Mouse (Mus musculus): Measurements from ENCODE around the gene Brpf1. TPM values are rescaled to one million over a fixed set of nuclear protein-coding genes. Genes with fewer than 3 reads are reported as not detected.

Gene Brpf1
- total RNA-seq, 2 experiments from 2014 or later, result 12.7 to 15.8 TPM

- no peak for DNase-seq (ENCODE audit: low spot score)
- intact Hi-C loops (cut with DNase I), result no loop called here
Measured at GRCm38 (mm10) chr6:113346897-113347296, 40.0 kb downstream of the Brpf1 start.

- intact Hi-C loops (cut with DNase I), result no loop called here
Measured at GRCm38 (mm10) chr6:113350538-113350937, 43.6 kb downstream of the Brpf1 start.

DNA sequence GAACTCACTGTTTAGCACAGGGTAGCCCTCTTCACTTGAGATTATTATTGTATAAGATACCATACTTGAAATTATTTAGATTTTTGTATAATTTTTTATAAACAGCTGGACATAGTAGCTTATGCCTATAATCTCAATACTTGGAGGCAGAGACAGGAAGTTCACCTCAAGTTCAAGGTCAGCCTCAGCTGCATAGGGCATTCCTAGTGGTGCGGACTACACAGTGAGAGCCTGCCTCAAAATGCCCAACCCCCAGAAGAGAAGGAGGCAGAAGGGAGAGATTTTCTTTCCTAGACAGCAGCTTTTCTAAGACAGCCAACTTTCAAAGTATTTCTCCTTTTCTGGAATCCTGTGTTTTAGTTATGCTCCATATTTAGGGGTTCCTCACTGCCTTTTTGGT, 44.2 kb downstream of the Brpf1 start:
- intact Hi-C loops (cut with DNase I), result no loop called here

More at GRCm38 (mm10) chr6:113350538-113350937, 43.6 kb downstream of the Brpf1 start:
- DNase-seq (ENCODE audit: low spot score), result no peak

GRCm38 (mm10) chr6:113351653-113352052, 44.7 kb downstream of the Brpf1 start:
- no peak for DNase-seq (ENCODE audit: low spot score)
- intact Hi-C loops (cut with DNase I), result no loop called here

More for the DNA sequence above, 44.2 kb downstream of the Brpf1 start:
- no peak for DNase-seq (ENCODE audit: low spot score)

GRCm38 (mm10) chr6:113352820-113353219, 45.9 kb downstream of the Brpf1 start:
- intact Hi-C loops (cut with DNase I), result no loop called here
- no peak for DNase-seq (ENCODE audit: low spot score)

DNA sequence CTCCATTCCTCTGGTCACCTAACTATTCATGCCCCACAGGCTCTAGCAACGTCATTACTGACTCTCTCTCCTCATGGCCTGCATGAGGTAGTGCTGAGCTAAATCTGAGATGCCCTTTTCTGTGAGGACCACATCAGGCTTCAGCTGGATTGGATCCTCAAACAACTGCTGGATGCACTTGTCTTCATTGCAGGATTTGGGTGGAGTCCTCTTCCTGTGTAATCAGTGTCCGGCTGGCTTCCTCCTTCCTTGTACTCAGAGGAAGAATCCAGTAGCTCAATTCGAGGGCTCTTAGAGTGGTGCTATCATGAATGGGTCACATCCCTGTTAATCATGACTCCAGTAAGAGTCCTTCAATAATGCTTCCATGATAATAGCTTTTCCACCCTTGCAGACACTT, 46.8 kb downstream of the Brpf1 start:
- intact Hi-C loops (cut with DNase I), result no loop called here
- DNase-seq (ENCODE audit: low spot score), result no peak

- intact Hi-C loops (cut with DNase I), result no loop called here
- DNase-seq (ENCODE audit: low spot score), result no peak
Measured at GRCm38 (mm10) chr6:113361476-113361875, 54.5 kb downstream of the Brpf1 start.

DNA sequence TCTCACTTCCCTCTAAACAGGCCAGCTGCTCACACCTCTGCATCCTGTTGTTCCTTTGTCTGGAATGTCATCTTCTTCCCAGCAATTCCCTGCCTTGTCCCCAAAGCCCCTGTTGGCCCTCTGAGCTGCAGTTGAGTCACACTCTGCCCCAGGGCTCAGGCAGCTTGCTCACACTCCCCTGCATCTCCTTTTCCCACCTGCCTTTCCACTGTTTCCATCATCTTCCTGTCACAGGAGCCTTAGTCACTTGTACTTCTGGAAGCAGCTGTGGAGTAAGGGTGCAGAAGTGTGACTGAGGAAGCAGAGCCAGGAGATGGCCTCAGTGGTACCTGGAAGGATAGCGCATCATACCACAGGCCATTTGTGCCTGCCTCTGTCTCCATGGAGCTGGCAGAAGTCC, 55.3 kb downstream of the Brpf1 start:
- intact Hi-C loops (cut with DNase I), result no loop called here
- no peak for DNase-seq (ENCODE audit: low spot score)

DNA sequence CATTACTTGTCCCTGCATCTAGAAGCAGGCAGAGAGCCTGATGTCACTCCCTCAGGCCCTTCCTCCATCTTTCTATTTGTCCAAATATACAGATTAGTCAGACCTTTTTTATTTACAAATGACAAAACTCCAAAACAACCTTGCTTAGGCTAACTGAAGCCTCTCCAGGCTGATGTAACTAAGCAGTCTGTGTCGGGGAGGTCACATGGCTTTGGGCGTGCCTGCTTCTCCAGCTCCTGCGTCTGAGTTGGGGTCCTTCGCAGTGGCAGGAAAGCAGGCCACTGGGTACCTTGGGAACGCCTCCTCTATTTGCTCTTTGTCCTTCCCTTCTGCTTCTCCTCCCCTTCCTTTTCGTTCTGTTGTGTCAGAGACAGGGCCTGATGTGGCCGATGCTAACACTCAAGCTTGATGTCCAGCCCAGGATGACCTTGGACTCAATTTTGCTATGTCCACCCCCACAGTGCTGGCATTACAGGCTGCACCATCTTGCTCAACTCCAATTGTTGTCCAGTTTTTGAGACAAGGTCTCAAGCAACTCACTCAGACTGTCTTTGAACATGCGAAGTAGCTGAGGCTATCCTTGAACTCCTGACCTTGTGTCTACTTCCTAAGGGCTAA, 57.7 kb downstream of the Brpf1 start:
- no peak for DNase-seq (ENCODE audit: low spot score)
- intact Hi-C loops (cut with DNase I), result no loop called here

DNA sequence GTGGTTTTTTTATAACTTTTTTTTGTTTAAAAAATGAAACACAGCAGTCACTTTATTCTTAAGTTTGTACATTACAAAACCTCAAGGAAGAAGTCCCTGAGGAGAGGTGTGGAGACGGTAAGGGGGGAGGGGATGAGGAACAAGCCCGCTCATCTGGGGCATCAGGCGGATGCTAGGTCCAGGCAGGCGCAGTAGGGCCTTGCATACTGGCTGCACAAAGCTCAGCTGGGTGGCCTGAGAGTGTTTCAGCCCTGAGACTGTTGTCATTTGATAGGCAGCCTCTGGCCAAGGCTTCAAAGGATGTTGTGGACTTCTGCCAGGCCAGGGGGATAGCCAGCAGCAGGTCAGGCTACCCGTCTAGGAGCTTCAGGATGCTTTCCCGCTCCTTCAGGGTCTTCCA, 59.7 kb downstream of the Brpf1 start:
- intact Hi-C loops (cut with DNase I), result no loop called here
- no peak for DNase-seq (ENCODE audit: low spot score)

- intact Hi-C loops (cut with DNase I), result no loop called here
- DNase-seq (ENCODE audit: low spot score), result no peak
Measured at GRCm38 (mm10) chr6:113367574-113367973, 60.6 kb downstream of the Brpf1 start.

DNA sequence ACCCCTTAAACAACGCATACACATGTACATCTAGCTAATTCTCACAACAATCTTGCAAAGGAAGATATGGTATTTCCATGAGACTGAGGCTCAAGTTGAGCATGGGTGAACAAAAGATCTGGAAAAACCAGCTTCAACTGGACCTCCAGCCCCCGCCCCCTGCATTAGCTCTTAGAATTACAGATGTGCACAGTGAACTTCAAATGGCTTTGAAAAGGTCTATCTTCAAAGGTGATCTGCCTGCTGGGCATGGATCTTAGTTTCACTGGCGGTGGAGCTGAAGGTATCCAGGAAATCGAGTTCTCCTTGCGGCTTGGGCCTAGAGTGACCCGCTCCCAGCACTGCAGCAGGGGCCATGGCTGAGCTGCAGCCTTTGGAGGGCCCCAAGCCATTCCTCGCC, 61.2 kb downstream of the Brpf1 start:
- intact Hi-C loops (cut with DNase I), result no loop called here
- DNase-seq (ENCODE audit: low spot score), result no peak

DNA sequence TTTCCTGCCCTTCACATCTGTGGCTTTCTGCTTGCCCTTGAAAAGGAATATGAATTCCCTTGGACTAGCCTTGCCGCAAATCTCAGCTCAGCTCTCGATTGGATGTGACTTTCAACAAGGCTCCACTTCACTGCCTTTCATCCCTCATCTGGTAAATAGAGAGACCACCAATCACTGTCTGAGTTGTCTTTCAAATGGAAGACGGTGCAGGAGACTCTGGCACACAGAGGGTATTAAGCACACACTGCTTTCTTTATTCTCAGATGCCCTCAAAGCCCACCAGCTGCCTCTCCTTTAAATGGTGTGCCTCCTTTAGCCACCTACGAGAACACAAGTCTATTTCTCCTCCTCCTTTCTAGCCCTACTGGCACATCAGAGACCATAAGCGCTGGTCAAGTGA, 61.6 kb downstream of the Brpf1 start:
- no peak for DNase-seq (ENCODE audit: low spot score)
- intact Hi-C loops (cut with DNase I), result no loop called here

DNA sequence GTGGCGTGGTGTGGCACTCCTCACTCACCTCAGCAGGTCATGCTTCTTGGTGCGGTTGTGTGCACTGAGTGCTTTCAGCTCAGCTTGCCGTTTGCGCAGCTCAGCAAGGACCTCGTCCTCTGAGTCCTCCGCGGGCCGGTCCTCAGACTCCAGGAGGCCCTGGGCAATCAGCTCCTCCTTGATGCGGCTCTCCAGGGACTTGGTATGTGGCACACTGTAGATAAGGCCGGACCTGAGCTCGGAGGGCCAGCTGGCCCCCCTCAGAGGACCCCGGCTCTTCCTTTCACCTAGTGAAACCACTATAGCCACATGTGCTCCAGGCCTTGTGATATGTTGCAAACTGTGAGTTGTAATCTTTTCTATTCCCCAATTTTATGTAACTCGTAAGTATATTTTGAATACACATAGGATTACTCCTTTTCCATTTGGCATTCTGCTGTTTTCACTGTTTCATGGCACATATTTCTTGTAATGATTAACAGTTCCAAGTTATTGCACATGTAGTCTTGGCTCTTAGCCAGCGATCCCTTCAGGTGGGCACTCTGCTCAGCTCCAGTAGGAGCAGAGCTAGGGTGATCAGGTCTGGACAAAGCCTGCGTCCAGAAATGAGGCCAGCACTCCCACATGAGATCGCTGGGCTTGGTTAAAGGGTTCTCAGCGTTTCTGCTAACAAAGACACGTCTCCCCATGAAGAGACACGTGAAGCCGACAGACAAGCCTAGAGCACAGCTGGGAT, 63.4 kb downstream of the Brpf1 start:
- intact Hi-C loops (cut with DNase I), result no loop called here

DNA sequence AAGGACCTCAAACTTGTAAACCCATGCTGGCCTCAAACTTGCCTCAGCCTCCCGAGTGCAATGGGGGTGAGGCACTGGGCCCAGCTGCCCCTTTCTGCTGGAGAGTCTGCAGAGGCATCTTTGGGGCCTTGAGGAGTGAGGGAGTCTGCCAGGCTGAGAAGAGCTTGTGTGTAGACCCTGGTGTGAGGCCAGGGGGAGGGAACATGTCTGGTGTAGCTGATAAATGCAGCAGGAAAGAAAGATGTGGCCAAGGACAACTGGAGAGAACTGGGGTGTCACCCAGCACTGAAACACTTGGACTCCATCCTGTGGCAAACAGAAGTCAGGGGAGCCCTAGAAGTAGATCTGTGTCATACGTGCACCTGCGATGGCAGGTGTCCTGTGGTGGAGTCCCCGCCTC, 66.6 kb downstream of the Brpf1 start:
- intact Hi-C loops (cut with DNase I), result no loop called here
- no peak for DNase-seq (ENCODE audit: low spot score)

More for the DNA sequence above, 63.4 kb downstream of the Brpf1 start:
- no peak for DNase-seq (ENCODE audit: low spot score)

Other genes with a start within 250 kb of the Brpf1 start
- gene Setd5, start 229.8 kb upstream of the Brpf1 start, total RNA-seq (2021), result 10 to 100 TPM; 34.4 to 41.1 TPM
- under 1 TPM; 0.29 to 0.34 TPM for gene Lhfpl4, start 111.8 kb upstream of the Brpf1 start, total RNA-seq (2021)
- gene Mtmr14, start 69.3 kb upstream of the Brpf1 start, total RNA-seq (2021), result 10 to 100 TPM; 13.1 to 15.4 TPM
- not detected for gene Cpne9, start 24.8 kb upstream of the Brpf1 start, total RNA-seq (2021)
- gene Ogg1, start 19.8 kb downstream of the Brpf1 start, total RNA-seq (2021), result 1 to 10 TPM; 4.4 to 4.8 TPM
- gene Camk1, start 36.8 kb downstream of the Brpf1 start, total RNA-seq (2021), result 10 to 100 TPM; 65.9 to 68.5 TPM
- 10 to 100 TPM; 21.2 to 24.4 TPM for gene Tada3, start 70.7 kb downstream of the Brpf1 start, total RNA-seq (2021)
- gene Arpc4, start 71.0 kb downstream of the Brpf1 start, total RNA-seq (2021), result 10 to 100 TPM; 66.4 to 74.2 TPM
- 1 to 10 TPM; 1.0 to 1.4 TPM for gene Ttll3, start 82.1 kb downstream of the Brpf1 start, total RNA-seq (2021)
- 10 to 100 TPM; 10.3 to 11.5 TPM for gene Rpusd3, start 112.2 kb downstream of the Brpf1 start, total RNA-seq (2021)
- gene Cidec, start 128.6 kb downstream of the Brpf1 start, total RNA-seq (2021), result 1 to 10 TPM; 5.6 to 9.0 TPM
- 10 to 100 TPM; 22.2 TPM for gene Jagn1, start 135.4 kb downstream of the Brpf1 start, total RNA-seq (2021)
- 1 to 10 TPM in 1 of 2 experiments, under 1 TPM in 1; 0.78 to 1.1 TPM for gene Il17re, start 151.3 kb downstream of the Brpf1 start, total RNA-seq (2021)
- gene Il17rc, start 164.3 kb downstream of the Brpf1 start, total RNA-seq (2021), result 10 to 100 TPM in 1 of 2 experiments, 1 to 10 TPM in 1; 8.2 to 10.0 TPM
- 10 to 100 TPM; 52.2 to 55.6 TPM for gene Creld1, start 176.2 kb downstream of the Brpf1 start, total RNA-seq (2021)
- gene Prrt3, start 194.8 kb downstream of the Brpf1 start, total RNA-seq (2021), result not detected
- gene Emc3, start 224.5 kb downstream of the Brpf1 start, total RNA-seq (2021), result 10 to 100 TPM; 57.4 to 60.9 TPM
- under 1 TPM; 0.26 to 0.53 TPM for gene Fancd2, start 224.5 kb downstream of the Brpf1 start, total RNA-seq (2021)